Mouse (Mus musculus): ENCODE measurements around the gene Zfp398. TPM values are rescaled to one million over a fixed set of nuclear protein-coding genes. Genes with fewer than 3 reads are reported as not detected.

Zfp398 gene
- polyA plus RNA-seq, 1 experiment from 2014 or later, result 13.7 TPM

DNA sequence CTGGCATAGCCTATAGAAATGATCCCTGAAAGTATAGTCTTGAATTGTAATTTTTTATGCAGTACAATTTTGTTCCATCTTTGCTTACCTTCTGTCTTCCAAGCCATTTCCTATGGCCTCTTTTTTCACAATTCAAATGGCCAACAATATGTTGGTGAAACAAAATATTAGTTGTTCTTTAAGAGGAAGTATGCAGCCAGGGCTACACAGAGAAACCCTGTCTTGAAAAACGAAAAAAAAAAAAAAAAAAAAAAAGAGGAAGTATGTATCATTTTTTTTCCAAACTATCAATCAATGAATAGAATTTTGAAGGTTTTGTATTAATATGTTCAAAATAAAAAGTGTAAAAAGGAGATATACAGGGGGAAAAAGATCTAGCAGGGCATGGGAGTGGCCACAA is 76.2 kb downstream of the Zfp398 start:
- ATAC-seq (ENCODE audit: low FRiP score, low read depth), result no peak
- Histone ChIP-seq H3K36me3 (peaks cover 20% of the 10 kb centered on the region), H3K9me3 (no peaks in the 10 kb centered on the region), H3K27me3 (no peaks in the 10 kb centered on the region), H3K27ac (replicated peaks) (no peak overlapping the region), H3K4me2 (replicated peaks) (no peak overlapping the region), H3K4me3 (no peak overlapping the region), H3K9ac (replicated peaks) (no peak overlapping the region), H3K4me1 (no peaks in the 10 kb centered on the region)
- 67% methylated on average over 1 of the region's 1 CpGs for WGBS

DNA sequence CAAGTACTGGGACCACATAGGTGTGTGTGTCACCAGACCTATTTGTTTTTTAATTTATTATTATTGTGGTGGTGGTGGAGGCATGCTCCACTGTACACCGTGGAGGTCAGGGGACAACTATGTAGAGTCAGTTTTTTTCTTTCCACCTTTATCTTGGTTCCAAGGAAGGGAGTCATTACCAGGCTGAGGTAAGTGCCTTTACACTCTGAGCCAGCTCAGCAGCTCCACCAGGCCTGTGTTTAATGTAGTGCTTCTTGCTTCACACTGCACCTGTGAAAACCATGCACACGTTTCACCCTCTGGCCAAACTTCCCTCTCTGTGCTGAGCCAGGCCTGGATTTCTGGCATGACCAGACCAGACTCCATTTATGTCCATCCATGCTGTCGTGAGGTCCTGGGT is 77.5 kb downstream of the Zfp398 start:
- Histone ChIP-seq H3K27ac (replicated peaks) (no peak overlapping the region), H3K4me1 (no peaks in the 10 kb centered on the region), H3K27me3 (no peaks in the 10 kb centered on the region), H3K36me3 (peaks cover 8% of the 10 kb centered on the region; the same call in 1 of the 2 replicates), H3K4me2 (replicated peaks) (no peak overlapping the region), H3K9me3 (no peaks in the 10 kb centered on the region), H3K9ac (replicated peaks) (no peak overlapping the region), H3K4me3 (no peak overlapping the region)
- ATAC-seq (ENCODE audit: low FRiP score, low read depth), result no peak
- 74% methylated on average over 3 of the region's 3 CpGs for WGBS

- no peak overlapping the region for H3K4me3 ChIP-seq
- WGBS, result 88% methylated on average over 5 of the region's 5 CpGs
- H3K36me3 ChIP-seq, result no peaks in the 10 kb centered on the region
- no peak overlapping the region for H3K9ac ChIP-seq (replicated peaks)
- no peak overlapping the region for H3K4me2 ChIP-seq (replicated peaks)
- ATAC-seq (ENCODE audit: low FRiP score, low read depth), result no peak
- H3K27ac ChIP-seq (replicated peaks), result no peak overlapping the region
- no peaks in the 10 kb centered on the region for H3K27me3 ChIP-seq
- no peaks in the 10 kb centered on the region for H3K9me3 ChIP-seq
- H3K4me1 ChIP-seq, result peaks cover 14% of the 10 kb centered on the region
Observed at GRCm38 (mm10) chr6:47917051-47917450, 81.6 kb downstream of the Zfp398 start.

DNA sequence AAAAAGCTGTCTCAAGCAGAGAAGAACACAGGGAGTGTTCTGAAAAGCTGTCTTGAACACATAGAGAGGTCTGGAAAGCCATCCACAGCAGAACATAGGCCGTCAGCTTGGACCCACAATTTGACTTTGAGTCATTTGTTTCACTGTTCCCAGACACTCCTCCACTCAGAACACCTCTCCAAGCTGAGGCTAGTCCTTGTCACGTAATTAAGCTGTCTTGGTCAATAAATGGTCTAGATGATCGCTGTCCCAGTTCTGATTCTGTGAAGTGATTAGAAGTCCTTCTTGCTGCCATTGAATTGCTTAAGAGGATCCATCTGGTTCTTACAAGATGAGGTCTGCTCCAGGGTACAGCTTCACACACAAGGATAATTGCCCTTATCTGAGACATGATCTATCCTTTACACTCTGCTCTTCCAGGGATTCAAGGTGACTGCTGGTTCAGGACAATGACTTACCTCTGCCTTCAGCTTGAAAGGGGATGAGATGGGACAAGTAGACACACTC is 83.4 kb downstream of the Zfp398 start:
- ATAC-seq (ENCODE audit: low FRiP score, low read depth), result no peak
- Histone ChIP-seq H3K36me3 (no peaks in the 10 kb centered on the region), H3K4me3 (no peak overlapping the region), H3K4me1 (peaks cover 16% of the 10 kb centered on the region), H3K27ac (replicated peaks) (no peak overlapping the region), H3K9ac (replicated peaks) (no peak overlapping the region), H3K4me2 (replicated peaks) (no peak overlapping the region), H3K27me3 (no peaks in the 10 kb centered on the region), H3K9me3 (no peaks in the 10 kb centered on the region)
- 79% methylated on average over 3 of the region's 3 CpGs for WGBS

- no peaks in the 10 kb centered on the region for H3K27me3 ChIP-seq
- ATAC-seq (ENCODE audit: low FRiP score, low read depth), result peak; percentile 45; the same call in 1 of the 2 replicates
- H3K36me3 ChIP-seq, result no peaks in the 10 kb centered on the region
- H3K4me1 ChIP-seq, result peaks cover 16% of the 10 kb centered on the region
- peak overlapping the region; percentile 82 for H3K9ac ChIP-seq (replicated peaks)
- peak overlapping the region; percentile 96 for H3K27ac ChIP-seq (replicated peaks)
- peak overlapping the region; percentile 87 for H3K4me3 ChIP-seq
- no peaks in the 10 kb centered on the region for H3K9me3 ChIP-seq
- peak overlapping the region; percentile 72 for H3K4me2 ChIP-seq (replicated peaks)
- 29% methylated on average over 11 of the region's 11 CpGs for WGBS
Observed at GRCm38 (mm10) chr6:47919646-47920446, 84.4 kb downstream of the Zfp398 start.

DNA sequence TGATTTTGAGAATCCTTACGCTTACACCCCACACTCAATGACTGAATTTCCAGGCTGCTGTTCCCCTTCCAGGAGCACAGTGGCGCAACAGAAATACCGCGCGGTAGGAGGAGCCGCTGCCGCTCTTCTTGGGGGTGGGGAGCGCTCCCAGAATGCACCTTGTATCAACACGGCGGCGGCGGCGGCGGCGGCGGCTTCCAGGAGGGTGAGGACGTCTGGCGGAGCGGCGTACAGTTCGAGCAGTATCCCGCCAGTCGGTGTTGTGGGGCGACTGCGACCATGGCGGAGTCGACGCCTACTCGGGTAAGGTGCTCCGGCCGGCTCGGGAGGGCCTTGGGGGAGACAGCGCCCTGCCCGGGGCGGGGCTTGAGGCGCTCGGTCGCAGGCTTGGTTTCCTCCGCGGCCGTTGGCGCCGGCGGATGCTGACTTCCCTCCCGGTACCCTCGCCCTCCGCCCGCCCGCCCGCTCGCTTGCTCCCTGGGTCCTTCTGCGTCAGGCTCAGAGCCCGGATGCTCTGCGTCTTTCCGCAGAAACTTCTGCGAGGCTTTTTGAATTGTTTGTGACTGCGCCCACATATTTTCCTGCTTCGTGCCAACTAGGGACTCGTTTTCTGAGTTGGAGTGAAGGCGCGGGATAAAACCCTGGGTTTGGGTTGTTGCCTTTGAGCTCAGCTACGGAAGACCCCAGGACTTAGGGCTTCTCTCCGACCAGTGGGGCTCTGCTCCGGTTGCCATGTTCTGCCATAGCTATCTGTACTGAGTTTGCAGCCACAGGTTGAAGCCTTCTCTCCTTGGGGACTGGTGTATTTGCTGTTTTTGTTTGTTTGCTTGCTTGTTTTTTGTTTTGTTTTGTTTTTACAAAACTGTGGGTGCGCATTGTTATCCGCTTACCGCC is 85.2 kb downstream of the Zfp398 start, which contains the start of gene Zfp212:
TSS of gene Zfp212 (plus strand) at position 30 of the 894 bp plus-strand sequence.
- under 1% methylated on average over 59 of the region's 67 CpGs for WGBS
- Histone ChIP-seq H3K9me3 (no peaks in the 10 kb centered on the region), H3K27ac (replicated peaks) (peak within 1 kb of the TSS; percentile 96), H3K36me3 (no peaks in the 10 kb centered on the region), H3K4me3 (peak within 1 kb of the TSS; percentile 87), H3K4me1 (peaks cover 16% of the 10 kb centered on the region), H3K4me2 (replicated peaks) (peak within 1 kb of the TSS; percentile 72), H3K27me3 (no peaks in the 10 kb centered on the region), H3K9ac (replicated peaks) (peak within 1 kb of the TSS; percentile 82)
- peak; percentile 95 for ATAC-seq (ENCODE audit: low FRiP score, low read depth)

MicroRNAs encoded within 50 kb of the gene (microRNA counts, 519-probe panel; counts per million panel counts)
- microRNA mmu-miR-704, result not detected

Small RNAs within 50 kb of the gene (microRNA-seq; reads per million reads assigned to microRNA genes)
- not detected for gene Mir704

Other genes with a start within 250 kb of the Zfp398 start
- gene Ezh2, start 240.3 kb upstream of the Zfp398 start, polyA plus RNA-seq (2016; fragmentation: Nextera tagmentation; extraction: Ambion mirVana), result 199 and 222 TPM in 2 replicates
- 204 and 215 TPM in 2 replicates for gene Pdia4, start 22.2 kb upstream of the Zfp398 start, polyA plus RNA-seq (2016; fragmentation: Nextera tagmentation; extraction: Ambion mirVana)
- 13.1 and 14.1 TPM in 2 replicates for gene Zfp786, start 4.8 kb upstream of the Zfp398 start, polyA plus RNA-seq (2016; fragmentation: Nextera tagmentation; extraction: Ambion mirVana)
- 27.7 and 28.3 TPM in 2 replicates for gene Zfp282, start 41.5 kb downstream of the Zfp398 start, polyA plus RNA-seq (2016; fragmentation: Nextera tagmentation; extraction: Ambion mirVana)
- 19.0 and 21.2 TPM in 2 replicates for gene Zfp212, start 84.8 kb downstream of the Zfp398 start, polyA plus RNA-seq (2016; fragmentation: Nextera tagmentation; extraction: Ambion mirVana)
- 9.5 and 10.7 TPM in 2 replicates for gene Zfp956, start 117.7 kb downstream of the Zfp398 start, polyA plus RNA-seq (2016; fragmentation: Nextera tagmentation; extraction: Ambion mirVana)
- gene Zfp777, start 213.2 kb downstream of the Zfp398 start, polyA plus RNA-seq (2016; fragmentation: Nextera tagmentation; extraction: Ambion mirVana), result 11.7 and 14.0 TPM in 2 replicates